Mouse (Mus musculus) T-helper 2 cell (primary cell): ENCODE data around the gene Gtf2ird2.

Experiments
- in situ Hi-C: fragments of 300-600 bp; cut with MboI, MseI; formaldehyde crosslinking; loops from one replicate; pipeline ENCODE4 v1.15.1; 2025; ENCODE audit warnings: high pct_unique_total_duplicates

Gtf2ird2 gene

DNA sequence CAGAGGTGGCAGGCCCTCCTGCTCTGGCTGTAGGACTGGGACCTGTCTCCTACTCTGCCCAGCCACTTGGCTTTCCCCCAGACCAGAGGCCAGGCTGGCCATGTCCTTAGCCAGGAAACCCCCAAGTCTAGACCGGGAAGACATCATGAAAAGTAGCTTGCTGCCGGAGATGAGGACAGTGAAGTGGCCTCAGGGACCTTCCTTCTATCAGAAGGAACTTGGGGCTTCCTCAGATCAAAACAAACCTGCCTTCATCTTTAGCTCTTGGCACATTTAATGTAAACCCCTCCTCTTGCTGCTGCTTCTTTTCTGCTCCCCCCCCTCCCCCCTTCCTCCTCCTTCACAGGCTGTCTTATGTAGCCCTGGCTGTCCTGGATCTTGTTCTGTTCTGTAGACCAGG is 50.4 kb downstream of the Gtf2ird2 start:
- in situ Hi-C loops = no loop called here

DNA sequence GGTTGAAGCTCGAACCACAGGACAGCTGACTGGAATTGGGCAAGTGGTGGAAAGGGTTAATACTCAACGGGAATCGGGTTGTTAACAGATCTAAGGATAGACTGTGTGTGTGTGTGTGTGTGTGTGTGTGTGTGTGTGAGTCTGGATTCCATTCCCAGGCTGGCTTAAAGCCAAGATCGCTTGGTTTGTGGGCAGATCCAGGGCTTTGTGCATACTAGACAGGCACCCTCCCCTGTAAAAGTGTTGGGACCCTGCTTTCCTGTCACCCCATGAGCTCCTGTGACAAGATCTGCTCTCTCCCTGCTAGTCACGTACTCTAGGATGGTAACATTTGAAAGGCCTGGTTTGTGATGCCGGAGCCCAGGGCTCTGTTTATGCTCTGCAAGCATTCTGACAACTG is 51.3 kb downstream of the Gtf2ird2 start:
- in situ Hi-C loops = no loop called here

DNA sequence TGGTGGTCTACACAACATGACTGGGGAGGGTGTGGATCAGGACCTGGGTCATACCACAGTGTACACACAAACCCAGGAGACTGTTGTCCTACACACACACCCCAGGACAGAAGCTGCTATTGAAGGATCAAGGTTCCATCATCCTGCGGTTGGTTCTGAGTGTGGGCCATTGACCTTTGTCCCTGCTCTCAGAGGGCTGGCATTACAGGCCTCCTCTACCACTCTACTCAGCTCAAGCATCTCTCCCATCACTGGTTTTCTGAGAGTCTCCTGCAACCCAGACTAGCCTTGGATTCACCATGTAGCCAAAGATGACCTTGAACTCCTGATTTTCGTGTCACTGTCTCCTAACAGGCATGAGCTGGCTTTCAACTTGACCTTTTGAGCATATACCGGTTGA is 52.4 kb downstream of the Gtf2ird2 start:
- in situ Hi-C loops = no loop called here

DNA sequence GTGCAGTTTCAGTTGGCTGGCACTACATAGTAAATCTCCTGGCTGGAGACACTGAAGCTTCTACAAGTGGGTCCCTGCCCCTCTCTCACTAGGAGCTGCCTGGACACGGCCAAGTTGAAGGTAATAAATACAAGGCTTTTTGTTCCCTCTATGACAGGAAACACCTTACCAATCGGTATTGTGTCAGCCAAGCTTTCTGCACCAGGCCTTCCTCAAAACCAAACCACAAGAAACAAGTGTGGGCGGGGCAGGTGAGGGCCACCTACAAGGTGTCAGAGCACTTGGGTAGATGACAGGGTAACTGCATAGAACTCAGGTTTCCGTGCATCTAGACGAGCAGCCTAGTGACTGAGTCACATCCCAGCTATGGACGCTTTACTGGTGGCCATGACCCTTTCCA is 53.0 kb downstream of the Gtf2ird2 start:
- in situ Hi-C loops = no loop called here

DNA sequence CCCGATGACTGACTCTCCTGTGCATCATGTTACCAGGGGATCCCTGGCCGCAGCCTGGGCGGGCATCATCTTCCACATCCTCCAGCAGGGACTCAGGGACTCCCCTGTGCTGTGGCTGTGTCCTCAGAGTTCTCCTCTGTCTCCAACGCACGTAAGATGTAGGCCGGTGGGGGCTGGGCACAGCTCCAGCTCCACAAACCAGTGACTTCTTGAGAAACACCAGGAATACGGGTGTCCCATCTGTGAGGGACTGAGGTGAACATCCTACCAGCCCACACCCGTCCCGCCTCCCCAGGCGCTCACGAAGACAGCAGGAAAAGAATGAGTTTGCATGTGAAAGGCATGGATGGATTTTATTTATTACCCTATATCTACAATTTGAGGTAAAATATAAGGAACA is 53.7 kb downstream of the Gtf2ird2 start:
- in situ Hi-C loops = no loop called here

DNA sequence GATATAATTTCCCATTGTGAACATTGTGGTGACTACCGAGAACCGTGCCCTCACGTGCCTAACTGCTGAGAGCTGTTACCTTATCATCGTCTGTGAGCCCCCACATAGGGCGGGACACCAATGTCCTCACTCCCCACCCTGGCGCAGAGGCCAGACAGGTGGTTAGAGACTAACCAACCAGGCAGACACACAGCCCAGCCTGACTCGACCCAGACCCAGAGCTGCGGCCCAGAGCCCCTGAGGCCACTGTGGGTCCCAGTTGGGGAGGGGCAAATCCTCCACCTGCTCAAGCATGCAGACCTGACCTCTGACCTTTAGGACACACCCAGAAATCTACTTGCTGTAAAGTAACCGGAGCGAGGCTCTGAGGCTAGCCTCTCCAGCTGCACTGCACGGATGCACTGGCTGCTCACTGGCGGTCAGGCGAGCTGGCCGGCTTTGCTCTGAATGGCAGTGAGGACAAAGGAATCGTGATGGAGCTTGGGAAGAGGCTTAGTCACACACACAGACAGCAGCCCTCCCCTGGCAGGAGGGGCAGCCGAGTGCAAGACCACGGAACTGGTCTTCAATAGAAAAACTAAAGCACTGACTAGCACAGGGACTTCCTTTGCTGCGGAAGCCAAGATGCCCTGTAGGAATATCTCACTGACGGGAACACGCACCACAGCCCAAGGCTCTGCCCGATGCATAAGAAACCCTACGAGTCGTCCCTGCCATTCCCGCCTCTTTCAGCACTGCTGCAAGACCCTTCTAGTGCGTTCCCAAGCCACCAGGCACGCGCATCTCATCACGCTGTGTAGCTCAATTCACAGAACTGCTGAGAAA is 54.3 kb downstream of the Gtf2ird2 start:
- in situ Hi-C loops = no loop called here

DNA sequence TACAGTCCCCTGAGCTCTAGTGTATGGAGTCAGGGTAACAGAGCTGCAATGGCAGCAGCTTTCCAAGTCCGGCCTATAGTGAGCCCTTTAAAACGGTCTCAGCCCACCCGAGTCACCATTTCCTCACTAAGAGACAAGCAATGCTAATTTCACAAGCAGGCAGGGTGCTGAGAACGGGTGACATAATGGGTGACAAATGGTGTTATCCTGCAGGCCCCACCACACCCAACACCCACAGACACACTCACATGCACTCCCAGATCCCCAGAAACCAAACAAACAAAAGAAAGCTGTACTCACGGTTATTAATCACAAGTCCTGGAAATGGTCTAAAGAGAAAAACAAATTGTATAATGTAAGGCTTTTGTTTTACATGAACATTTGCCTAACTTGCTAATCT is 58.0 kb downstream of the Gtf2ird2 start:
- in situ Hi-C loops = loop anchor here (5.0 kb wide), 1 partner anchor 90 kb away; no protein-coding TSS in a partner anchor

DNA sequence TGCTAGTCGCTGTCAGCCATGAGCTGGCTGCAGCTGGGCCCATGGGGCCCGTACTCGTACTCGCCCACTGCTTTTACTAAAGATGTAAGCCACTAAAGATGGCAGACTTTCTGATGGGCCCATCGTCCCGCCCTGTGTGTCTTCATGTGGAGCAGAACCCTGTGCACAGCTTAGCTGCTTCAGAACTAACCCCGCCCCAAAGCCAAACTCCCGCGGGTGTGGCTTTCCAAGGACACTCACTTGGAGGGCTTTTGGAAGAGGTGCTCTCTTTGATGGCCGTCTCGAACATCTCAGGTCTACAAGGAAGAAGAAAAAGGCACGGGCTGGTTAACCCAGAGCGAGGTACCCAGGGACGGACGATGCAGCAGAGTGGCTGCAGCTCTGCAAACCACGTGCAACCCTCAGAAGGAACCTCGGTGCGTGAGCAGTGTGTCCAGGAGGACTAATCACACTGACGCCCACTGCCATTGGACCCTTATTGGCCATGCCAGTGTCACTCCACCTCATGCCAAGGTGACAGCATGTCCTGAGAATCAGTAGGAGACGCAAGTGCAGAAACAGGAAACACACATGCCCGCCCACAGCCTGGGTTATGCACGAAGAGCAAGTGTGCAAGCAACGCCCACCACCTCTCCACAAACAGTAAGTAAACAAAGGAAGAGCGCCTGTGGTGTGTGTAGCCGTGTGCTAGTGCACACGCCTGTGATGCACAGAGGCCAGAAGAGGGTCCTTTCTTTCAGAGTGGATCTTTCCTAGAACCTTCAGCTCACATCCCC is 60.0 kb downstream of the Gtf2ird2 start:
- in situ Hi-C loops = loop anchor here (5.0 kb wide), 1 partner anchor 88 kb away; no protein-coding TSS in a partner anchor

DNA sequence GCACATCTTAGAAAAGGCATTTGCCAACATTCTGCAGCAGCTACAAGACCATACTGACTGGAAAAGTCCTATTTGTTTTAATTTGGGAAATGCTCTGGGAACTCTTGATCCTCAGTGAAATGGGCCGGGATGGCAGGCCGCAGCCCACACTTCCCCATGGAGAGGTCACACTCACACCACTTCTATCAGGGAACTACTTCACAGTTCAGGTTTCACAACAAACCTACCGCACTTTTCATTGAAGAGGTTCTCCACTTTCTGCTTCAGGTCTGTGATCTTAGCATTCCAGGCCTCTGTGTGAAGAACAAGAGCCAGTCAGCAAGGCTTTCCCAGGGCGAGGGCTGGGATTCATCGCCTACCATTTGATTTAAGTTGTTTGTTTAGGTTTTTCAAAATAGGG is 61.1 kb downstream of the Gtf2ird2 start:
- in situ Hi-C loops = loop anchor here (5.0 kb wide), 1 partner anchor 87 kb away; no protein-coding TSS in a partner anchor

DNA sequence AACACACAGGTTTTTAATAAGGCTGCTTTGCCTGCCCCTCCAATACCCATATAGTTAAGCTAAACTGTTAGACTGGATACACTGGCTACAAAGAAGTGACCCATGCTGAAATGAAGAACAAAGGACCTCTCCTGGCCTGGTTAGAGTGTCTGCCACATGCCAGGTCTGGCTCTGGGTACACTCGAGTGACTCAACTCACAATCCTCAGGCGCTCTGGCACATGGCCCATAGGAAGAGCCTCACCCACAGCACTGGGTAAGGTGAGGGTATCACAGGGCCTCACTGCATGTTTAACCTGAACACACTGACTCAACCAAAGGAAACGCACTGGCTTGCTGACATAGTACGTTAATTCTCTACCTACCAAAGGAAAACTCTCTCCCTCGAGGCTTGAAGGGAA is 62.3 kb downstream of the Gtf2ird2 start:
- in situ Hi-C loops = no loop called here

DNA sequence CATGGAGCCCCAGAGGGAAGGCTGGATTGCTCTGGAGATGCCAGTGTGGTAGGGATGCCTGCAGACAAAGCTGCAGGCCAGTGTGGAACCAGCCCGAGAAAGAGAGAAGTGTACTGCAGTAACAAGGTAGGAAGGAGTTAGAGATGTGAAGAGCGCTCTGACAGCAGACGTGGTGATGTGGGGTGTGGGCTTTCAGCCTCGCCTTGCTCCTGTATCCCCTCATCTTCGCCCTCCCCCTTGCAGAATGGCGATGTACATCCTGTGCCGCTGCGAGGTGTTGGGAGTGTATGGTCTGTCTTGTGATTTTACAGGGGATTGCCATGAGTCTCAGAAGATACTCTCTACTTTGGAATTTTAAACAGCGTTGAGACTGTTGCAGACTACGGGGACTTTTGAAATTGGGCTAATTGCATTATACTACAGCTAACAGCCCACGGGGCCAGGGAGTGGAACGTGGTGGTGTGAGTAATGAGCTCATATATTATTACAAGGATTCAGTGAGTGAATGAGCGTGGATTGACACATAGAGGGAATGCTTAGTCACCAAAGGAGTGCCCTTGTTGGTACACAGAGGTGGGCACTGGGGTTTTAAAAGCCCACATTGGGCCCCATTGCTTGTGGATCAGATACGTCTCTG is 64.9 kb downstream of the Gtf2ird2 start:
- in situ Hi-C loops = no loop called here

DNA sequence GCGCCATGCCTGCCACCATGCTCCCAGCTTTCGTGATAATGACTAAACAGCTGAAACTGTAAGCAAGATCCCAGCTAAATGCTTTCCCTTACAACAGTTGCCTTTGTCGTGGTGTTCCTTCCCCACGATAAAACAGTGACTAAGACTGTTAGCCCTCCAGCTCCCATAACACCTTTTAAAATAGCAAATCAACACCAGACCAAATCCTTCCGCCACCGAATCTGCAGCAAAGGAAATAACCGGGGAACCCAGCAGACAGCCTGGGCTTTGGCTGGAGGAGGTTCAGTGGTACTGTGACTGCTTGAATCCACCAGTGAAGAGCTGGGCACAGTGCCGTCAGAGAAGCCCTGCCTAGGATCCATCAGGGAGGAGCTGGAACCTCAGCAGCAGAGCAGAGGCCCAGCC is 65.4 kb downstream of the Gtf2ird2 start:
- in situ Hi-C loops = no loop called here

DNA sequence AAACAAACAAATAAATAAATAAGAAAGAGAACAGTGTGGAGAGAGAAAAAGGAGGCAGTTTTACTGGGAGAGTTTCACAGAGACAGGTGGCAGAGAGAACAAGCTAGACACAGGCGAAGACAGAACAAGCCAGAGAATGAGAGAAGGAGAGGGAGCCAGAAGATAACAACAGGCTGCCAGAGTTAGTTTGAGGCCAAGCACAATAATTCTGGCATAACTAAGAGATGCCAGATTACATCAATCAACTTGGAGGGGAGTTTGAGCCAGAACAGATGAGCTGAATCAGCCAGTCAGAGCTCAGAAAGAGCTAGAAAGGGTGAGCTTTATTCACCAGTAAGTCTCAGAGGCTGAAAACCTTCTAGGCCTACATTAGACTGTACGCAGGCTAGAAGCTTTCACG is 66.8 kb downstream of the Gtf2ird2 start:
- in situ Hi-C loops = no loop called here

DNA sequence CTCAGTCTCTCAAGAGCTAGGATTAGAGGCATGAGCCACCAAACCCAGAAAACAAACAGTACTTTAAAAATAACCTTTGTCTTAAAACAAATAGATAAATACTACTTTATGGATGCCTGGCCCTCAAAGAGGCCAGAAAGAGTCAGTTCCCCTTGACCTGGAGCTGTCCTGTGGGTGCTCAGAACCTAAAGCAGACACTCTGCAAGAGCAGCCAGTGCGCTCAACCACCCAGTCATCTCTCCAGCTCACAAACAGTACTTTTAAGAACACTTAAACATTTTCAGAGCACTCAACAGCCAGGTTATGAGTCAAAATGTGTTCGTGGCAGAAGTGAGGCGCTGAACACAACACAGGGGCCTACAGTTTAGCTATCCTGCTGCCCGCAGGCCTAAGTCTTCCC is 67.3 kb downstream of the Gtf2ird2 start:
- in situ Hi-C loops = no loop called here

DNA sequence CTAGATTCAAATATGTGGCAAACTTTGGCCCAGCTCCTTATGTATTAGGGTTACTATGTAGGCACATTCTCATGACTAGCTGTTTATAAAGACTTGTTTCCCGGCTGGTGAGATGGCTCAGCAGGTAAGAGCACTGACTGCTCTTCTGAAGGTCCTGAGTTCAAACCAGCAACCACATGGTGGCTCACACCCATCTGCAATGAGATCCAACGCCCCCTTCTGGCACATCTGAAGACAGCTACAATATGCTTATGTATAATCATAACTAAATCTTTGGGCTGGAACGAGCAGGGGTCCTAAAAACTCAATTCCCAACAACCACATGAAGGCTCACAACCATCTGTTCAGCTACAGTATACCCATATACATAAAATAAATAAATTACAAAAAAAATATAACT is 70.0 kb downstream of the Gtf2ird2 start:
- in situ Hi-C loops = no loop called here

DNA sequence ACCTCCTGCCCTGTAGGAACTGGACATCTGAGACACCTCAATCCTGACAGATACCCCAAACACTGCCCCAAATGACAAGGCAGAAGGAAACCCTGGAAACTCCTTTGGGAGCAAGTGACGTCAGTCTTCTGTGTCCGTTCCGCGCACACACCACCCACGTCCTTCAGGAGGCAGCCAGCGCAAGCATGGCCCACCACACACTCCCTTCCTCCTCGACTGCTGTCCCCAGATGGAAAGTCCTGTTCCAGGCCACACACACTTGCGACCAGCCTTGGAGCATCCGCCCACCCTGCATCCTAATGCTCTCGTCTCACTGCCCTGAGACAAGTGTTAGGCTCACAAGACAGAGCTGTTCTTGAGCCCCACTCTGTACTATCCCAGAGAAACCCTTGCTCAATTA is 71.5 kb downstream of the Gtf2ird2 start:
- in situ Hi-C loops = no loop called here

DNA sequence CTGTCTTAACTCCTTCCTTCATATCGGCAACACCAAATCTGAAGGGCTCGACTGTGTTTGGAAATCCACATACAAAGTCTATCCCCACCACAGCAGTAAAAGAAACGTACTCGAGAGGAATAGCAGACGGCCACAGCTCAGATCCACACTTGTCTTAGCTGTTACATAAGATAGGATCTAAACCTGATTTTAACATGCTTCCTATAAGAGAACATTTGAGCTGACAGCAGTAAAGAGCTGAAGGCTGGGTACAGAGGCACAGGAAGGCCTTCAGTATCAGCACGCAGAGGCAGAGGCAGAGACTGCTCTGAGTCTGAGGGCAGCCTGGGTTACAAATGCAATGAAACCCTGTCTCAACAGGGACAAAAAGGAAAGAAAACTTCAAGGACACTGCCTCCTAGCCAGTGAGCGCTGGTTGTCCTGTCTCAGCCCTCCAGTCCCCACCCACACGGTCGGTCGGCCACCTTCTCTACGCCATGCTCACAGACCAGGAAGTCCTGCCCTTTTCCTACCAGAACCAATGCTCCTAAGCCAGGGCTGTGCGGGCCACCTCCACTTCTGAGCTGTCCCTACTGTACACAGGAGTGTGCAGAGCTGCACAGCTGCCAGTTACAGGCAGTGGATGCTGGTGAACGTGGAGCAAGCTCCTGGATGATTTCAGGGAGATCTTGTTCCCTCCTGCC is 73.7 kb downstream of the Gtf2ird2 start:
- in situ Hi-C loops = no loop called here

DNA sequence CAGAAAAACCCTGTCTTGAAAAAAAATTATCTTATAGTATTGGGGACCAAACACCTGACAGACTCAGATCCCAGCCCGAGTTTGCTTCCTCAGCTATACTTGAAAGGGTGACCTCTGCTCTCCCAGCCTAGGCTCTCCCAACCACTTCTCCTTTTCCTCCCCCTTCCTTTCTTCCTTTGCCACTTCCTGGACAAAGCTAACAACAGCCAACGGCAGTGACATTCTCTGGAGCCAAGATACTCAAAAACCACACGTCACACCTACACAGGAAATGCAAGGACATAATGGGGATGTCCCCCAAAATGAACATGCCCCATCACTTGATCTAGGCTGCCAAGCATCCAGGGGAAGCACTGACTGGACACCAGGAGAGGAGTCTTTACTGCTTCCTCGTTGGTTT is 74.6 kb downstream of the Gtf2ird2 start:
- in situ Hi-C loops = no loop called here

DNA sequence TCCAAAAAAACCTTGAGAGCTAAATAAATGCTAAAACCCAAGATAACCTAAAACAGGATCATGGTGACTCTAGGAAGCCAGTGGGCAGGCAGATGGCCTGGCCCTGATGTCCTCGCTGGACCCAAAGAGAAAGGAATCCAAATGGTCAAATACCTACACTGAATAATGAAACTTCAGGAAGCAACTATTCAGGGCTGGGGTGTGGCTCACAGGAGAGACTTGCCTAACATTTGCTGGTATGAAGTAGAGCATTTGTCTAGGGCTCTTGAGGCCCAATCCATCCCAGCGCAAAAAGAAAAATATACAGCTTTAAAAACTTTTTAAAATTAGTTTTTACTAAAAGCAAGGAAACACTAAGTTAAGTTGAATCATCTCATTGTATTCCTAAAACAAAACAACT is 75.1 kb downstream of the Gtf2ird2 start:
- in situ Hi-C loops = no loop called here

DNA sequence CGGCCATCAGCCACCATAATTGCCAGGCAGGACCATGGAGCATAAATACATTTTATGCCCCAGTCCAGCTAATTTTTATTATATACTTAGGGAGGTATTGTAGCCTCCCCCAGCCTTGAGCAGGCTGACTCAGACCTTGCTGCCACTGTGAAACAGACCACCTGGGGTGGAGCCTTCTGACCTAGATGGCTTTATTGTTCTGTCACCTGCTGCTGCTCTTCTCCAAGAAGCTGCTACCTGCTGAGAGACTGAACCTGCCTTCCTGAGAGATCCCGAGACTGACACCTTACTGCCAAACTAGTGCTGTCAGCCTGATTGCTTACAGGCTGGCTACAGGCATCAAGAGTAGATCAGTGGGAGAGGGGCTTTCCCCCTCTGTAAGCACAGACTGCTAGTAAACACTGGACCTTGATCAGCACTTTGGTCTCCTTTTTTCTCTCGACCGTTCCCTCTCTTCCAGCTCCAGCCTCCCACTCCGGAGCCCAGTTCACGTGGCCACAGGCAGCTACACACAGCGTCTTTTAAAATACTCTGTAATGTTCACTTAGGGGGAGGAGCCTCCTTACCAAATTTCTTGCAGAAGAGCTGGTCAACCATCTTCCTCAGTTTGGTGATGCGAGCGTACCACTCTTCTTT is 76.3 kb downstream of the Gtf2ird2 start:
- in situ Hi-C loops = no loop called here

DNA sequence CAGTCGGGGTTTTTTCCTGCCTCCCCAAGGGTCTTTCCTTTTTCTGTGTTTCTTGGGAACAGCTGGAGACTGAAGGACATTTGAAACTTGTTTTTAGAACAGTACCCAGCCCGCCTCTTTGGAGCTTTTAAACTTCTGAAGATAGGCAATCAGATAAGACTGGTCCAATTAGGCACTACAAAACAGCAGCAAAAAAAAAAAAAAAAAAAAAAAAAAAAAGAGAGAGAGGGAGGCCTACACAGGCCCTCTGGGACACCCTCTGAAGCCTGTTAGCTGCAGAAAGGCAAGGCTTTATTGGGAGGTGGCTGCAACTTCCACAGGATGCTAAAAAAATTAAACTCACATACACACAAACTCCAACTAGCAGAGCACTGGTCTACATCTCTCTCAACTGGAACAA is 82.1 kb downstream of the Gtf2ird2 start:
- in situ Hi-C loops = no loop called here
